Mouse (Mus musculus) hindbrain, embryonic 16.5 days (tissue): ENCODE data around the gene Pdcd2. TPM values are rescaled to one million over a fixed set of nuclear protein-coding genes. Genes with fewer than 3 reads are reported as not detected.
"Not testable (repeated sequence)": the region's sequence is repeated elsewhere in the genome, so short reads cannot be mapped to it uniquely, and the experiment has no call there.

Source experiments
- ATAC-seq: fragments of 200-750 bp; cut with Nextera tagmentation; 2 replicates; pipeline ENCODE4 v1.8.0; 2017; ENCODE audit warnings: moderate TSS enrichment, moderate library complexity
- H3K27ac ChIP-seq: fragments of 300-500 bp; sonication (generic); 2 replicates; pipeline ENCODE4 v1.5.1; 2014; ENCODE audit warnings: low read depth, mild to moderate bottlenecking, control low read depth, low read length, moderate library complexity
- H3K27me3 ChIP-seq: fragments of 300-500 bp; sonication (generic); replicated peaks from 2 replicates; pipeline ENCODE4 v1.6.1; 2014; ENCODE audit warnings: low read length; ENCODE audit not compliant: control insufficient read depth, insufficient read depth
- H3K36me3 ChIP-seq: fragments of 300-500 bp; sonication (generic); 2 replicates; pipeline ENCODE4 v1.6.1; 2014; ENCODE audit warnings: mild to moderate bottlenecking, low read length, moderate library complexity, mixed read lengths; ENCODE audit not compliant: control insufficient read depth, insufficient read depth
- H3K4me1 ChIP-seq: fragments of 300-500 bp; sonication (generic); 2 replicates; pipeline ENCODE4 v1.6.1; 2014; ENCODE audit warnings: low read depth, low read length; ENCODE audit not compliant: control insufficient read depth, insufficient read depth
- H3K4me2 ChIP-seq: fragments of 300-500 bp; sonication (generic); 2 replicates; pipeline ENCODE4 v1.6.1; 2014; ENCODE audit warnings: mild to moderate bottlenecking, low read length, control low read depth, moderate library complexity
- H3K4me3 ChIP-seq: fragments of 300-500 bp; sonication (generic); 2 replicates; pipeline ENCODE4 v1.5.1; 2014; ENCODE audit warnings: mild to moderate bottlenecking, low read length, control low read depth, moderate library complexity
- H3K9ac ChIP-seq: fragments of 300-500 bp; sonication (generic); 2 replicates; pipeline ENCODE4 v1.6.1; 2014; ENCODE audit warnings: low read depth, mild to moderate bottlenecking, control low read depth, low read length, moderate library complexity
- H3K9me3 ChIP-seq: fragments of 300-500 bp; sonication (generic); 2 replicates; pipeline ENCODE4 v1.6.1; 2014; ENCODE audit warnings: mild to moderate bottlenecking, low read length, moderate library complexity; ENCODE audit not compliant: control insufficient read depth
- WGBS: fragments of 180-500 bp; shearing (Covaris S2); extraction: QIAGEN DNeasy Blood & Tissue Kit; methylation state at CpG from one replicate; pipeline ENCODE4 v1.1.7; 2014; 5-methylcytosine and 5-hydroxymethylcytosine counted together
- polyA plus RNA-seq: library from polyadenylated mRNA; unstranded; fragments of >200 nt; fragmentation: Nextera tagmentation; extraction: Ambion mirVana; gene quantifications from 2 replicates; pipeline ENCODE4 v1.2.1, GENCODE M21; 2015

Pdcd2 gene
- 49.8 and 55.0 TPM in 2 replicates for polyA plus RNA-seq

- Histone ChIP-seq H3K27ac (peak within 1 kb of the TSS; percentile 87), H3K4me3 (peak within 1 kb of the TSS; percentile 97), H3K4me1 (peaks cover 15% of the 10 kb centered on the region), H3K27me3 (no peaks in the 10 kb centered on the region), H3K9me3 (no peaks in the 10 kb centered on the region), H3K36me3 (peaks cover 16% of the 10 kb centered on the region), H3K4me2 (peak within 1 kb of the TSS; percentile 83), H3K9ac (peak within 1 kb of the TSS; percentile 91)
- 2% methylated on average over 50 of the region's 55 CpGs for WGBS
- ATAC-seq, result peak; percentile 98
Measured at GRCm38 (mm10) chr17:15526986-15527810, at the start of gene Pdcd2. Gene Pdcd2, minus strand, starts transcription at chr17:15527301.

- H3K27me3 ChIP-seq, result no peaks in the 10 kb centered on the region; the same call in 1 of the 2 replicates
- WGBS, result 83% methylated on average over 1 of the region's 1 CpGs
- no peak overlapping the region for H3K9ac ChIP-seq
- no peaks in the 10 kb centered on the region for H3K9me3 ChIP-seq
- H3K36me3 ChIP-seq, result no peaks in the 10 kb centered on the region
- H3K27ac ChIP-seq, result no peak overlapping the region
- no peak for ATAC-seq
- no peak overlapping the region for H3K4me2 ChIP-seq
- H3K4me1 ChIP-seq, result no peaks in the 10 kb centered on the region
- no peak overlapping the region for H3K4me3 ChIP-seq
Measured at GRCm38 (mm10) chr17:15575056-15575455, 48.0 kb upstream of the Pdcd2 start.

- no peak overlapping the region for H3K9ac ChIP-seq
- no peak for ATAC-seq
- H3K27me3 ChIP-seq, result no peaks in the 10 kb centered on the region
- no peaks in the 10 kb centered on the region for H3K9me3 ChIP-seq
- 80% methylated on average over 5 of the region's 5 CpGs for WGBS
- no peak overlapping the region for H3K4me3 ChIP-seq
- no peak overlapping the region for H3K4me2 ChIP-seq
- no peaks in the 10 kb centered on the region for H3K36me3 ChIP-seq
- H3K27ac ChIP-seq, result no peak overlapping the region
- H3K4me1 ChIP-seq, result peaks cover 5% of the 10 kb centered on the region
Measured at GRCm38 (mm10) chr17:15566908-15567307, 39.8 kb upstream of the Pdcd2 start.

GRCm38 (mm10) chr17:15564928-15565300 lies 37.8 kb upstream of the Pdcd2 start:
- H3K27me3 ChIP-seq, result no peaks in the 10 kb centered on the region
- no peak for ATAC-seq
- H3K27ac ChIP-seq, result peak overlapping the region; percentile 56; the same call in 1 of the 2 replicates
- 44% methylated on average over 12 of the region's 12 CpGs for WGBS
- peak overlapping the region; percentile 75 for H3K4me2 ChIP-seq
- H3K9me3 ChIP-seq, result no peaks in the 10 kb centered on the region
- H3K36me3 ChIP-seq, result no peaks in the 10 kb centered on the region
- H3K4me1 ChIP-seq, result peaks cover 5% of the 10 kb centered on the region
- H3K4me3 ChIP-seq, result peak overlapping the region; percentile 77
- H3K9ac ChIP-seq, result peak overlapping the region; percentile 55; the same call in 1 of the 2 replicates

GRCm38 (mm10) chr17:15564014-15564927 lies 37.2 kb upstream of the Pdcd2 start, which contains the start of gene Prdm9:
Gene Prdm9, minus strand, starts transcription at chr17:15564354.
- Histone ChIP-seq H3K9me3 (no peaks in the 10 kb centered on the region), H3K9ac (peak within 1 kb of the TSS; percentile 84), H3K4me1 (peaks cover 5% of the 10 kb centered on the region), H3K36me3 (no peaks in the 10 kb centered on the region), H3K27me3 (no peaks in the 10 kb centered on the region), H3K4me3 (peak within 1 kb of the TSS; percentile 77), H3K27ac (peak within 1 kb of the TSS; percentile 97), H3K4me2 (peak within 1 kb of the TSS; percentile 97)
- peak; percentile 100 for ATAC-seq
- under 1% methylated on average over 43 of the region's 43 CpGs for WGBS

GRCm38 (mm10) chr17:15559946-15560345 lies 32.8 kb upstream of the Pdcd2 start:
- H3K4me3 ChIP-seq, result no peak overlapping the region
- peaks cover 5% of the 10 kb centered on the region for H3K4me1 ChIP-seq
- ATAC-seq, result no peak
- WGBS, result 85% methylated on average over 2 of the region's 2 CpGs
- H3K4me2 ChIP-seq, result no peak overlapping the region
- H3K9ac ChIP-seq, result no peak overlapping the region
- H3K9me3 ChIP-seq, result no peaks in the 10 kb centered on the region
- no peak overlapping the region for H3K27ac ChIP-seq
- no peaks in the 10 kb centered on the region for H3K36me3 ChIP-seq
- no peaks in the 10 kb centered on the region for H3K27me3 ChIP-seq

- Histone ChIP-seq H3K36me3 (no peaks in the 10 kb centered on the region), H3K27me3 (no peaks in the 10 kb centered on the region), H3K4me1 (no peaks in the 10 kb centered on the region), H3K9me3 (no peaks in the 10 kb centered on the region), H3K27ac (no peak overlapping the region), H3K4me3 (no peak overlapping the region), H3K4me2 (no peak overlapping the region), H3K9ac (no peak overlapping the region)
- WGBS, result 54% methylated on average over 1 of the region's 1 CpGs
- no peak for ATAC-seq
Measured at GRCm38 (mm10) chr17:15549713-15550112, 22.6 kb upstream of the Pdcd2 start.

GRCm38 (mm10) chr17:15546440-15546839 lies 19.3 kb upstream of the Pdcd2 start:
- 70% methylated on average over 4 of the region's 4 CpGs for WGBS
- Histone ChIP-seq H3K27me3 (no peaks in the 10 kb centered on the region), H3K4me2 (no peak overlapping the region), H3K4me1 (no peaks in the 10 kb centered on the region), H3K9ac (no peak overlapping the region), H3K36me3 (no peaks in the 10 kb centered on the region), H3K27ac (no peak overlapping the region), H3K9me3 (no peaks in the 10 kb centered on the region), H3K4me3 (no peak overlapping the region)
- no peak for ATAC-seq

- ATAC-seq, H3K9me3 ChIP-seq, H3K27me3 ChIP-seq, H3K4me2 ChIP-seq, H3K4me1 ChIP-seq, H3K36me3 ChIP-seq, H3K27ac ChIP-seq, H3K9ac ChIP-seq, H3K4me3 ChIP-seq: not testable (repeated sequence)
- 90% methylated on average over 2 of the region's 4 CpGs for WGBS
Measured at GRCm38 (mm10) chr17:15543868-15544267, 16.8 kb upstream of the Pdcd2 start.
